Mouse (Mus musculus) monocyte, adult 2 months (primary cell): ENCODE measurements around the gene Olfr597.
"Not testable (repeated sequence)": the region's sequence is repeated elsewhere in the genome, so short reads cannot be mapped to it uniquely, and the experiment has no call there.

Experiments
- DNase-seq, 2 experiments: peaks; one replicate each; pipeline ENCODE4 v3.0.0; 2022; ENCODE audit warnings: low spot score in 2 of 2, low read depth in 1 of 2

Olfr597 gene

GRCm38 (mm10) chr7:103316015-103316414, at the start of gene Olfr597:
TSS of gene Olfr597 (plus strand) at chr7:103316315.
- DNase-seq: not testable (repeated sequence)

GRCm38 (mm10) chr7:103305348-103305747, 10.8 kb upstream of the Olfr597 start, which contains the start of gene Olfr596:
TSS of gene Olfr596 (plus strand) at chr7:103305648.
- DNase-seq: not testable (repeated sequence)

- no peak for DNase-seq
Measured at GRCm38 (mm10) chr7:103323268-103323667, 7.2 kb downstream of the Olfr597 start, which contains the start of gene Olfr598. TSS of gene Olfr598 (plus strand) at chr7:103323568.

GRCm38 (mm10) chr7:103335617-103336016, 19.5 kb downstream of the Olfr597 start, which contains the start of gene Olfr599:
TSS of gene Olfr599 (plus strand) at chr7:103335917.
- DNase-seq: no peak

GRCm38 (mm10) chr7:103349569-103349968, 33.5 kb downstream of the Olfr597 start, which contains the start of gene Olfr600:
TSS of gene Olfr600 (minus strand) at chr7:103349669.
- no peak for DNase-seq

- DNase-seq: no peak
Measured at GRCm38 (mm10) chr7:103362555-103362954, 46.4 kb downstream of the Olfr597 start, which contains the start of gene Olfr601. TSS of gene Olfr601 (minus strand) at chr7:103362655.
